ENCODE assay signal across 15 mouse cellular contexts in genomic region chr15:101192260-101192640, GRCm38 (mm10). TPM values are rescaled to one million over a fixed set of nuclear protein-coding genes. Genes with fewer than 3 reads are reported as not detected.
DNase-seq lines count a peak whose midpoint lies in the region; ATAC-seq and TF ChIP-seq lines count a peak whose summit lies in the region.
"Had no signal": no experiment of that assay in that cellular context is flagged by ENCODE, and none has a peak within 500 bp of the region (broad histone marks: within the 10 kb centered on the region; RNA-seq: fewer than 3 reads in every experiment).

No protein-coding gene starts in this region.

- 49% methylated on average over 7 of the region's 7 CpGs for WGBS in hindbrain, embryonic 13.5 days
- WGBS in hindbrain, embryonic 14.5 days = 49% methylated on average over 7 of the region's 7 CpGs
- 47% methylated on average over 7 of the region's 7 CpGs for WGBS in midbrain, embryonic 11.5 days
- WGBS in midbrain, embryonic 14.5 days = 50% methylated on average over 7 of the region's 7 CpGs
- WGBS in neural tube, embryonic 15.5 days = 63% methylated on average over 7 of the region's 7 CpGs

- TF ChIP-seq CTCF in gastrocnemius, adult 2 months (IDR thresholded peaks at IDR 0.05) = no peak

- no peaks in the 10 kb centered on the region for H3K27me3 ChIP-seq in hindbrain, embryonic 13.5 days
- H3K27me3 ChIP-seq in hindbrain, embryonic 14.5 days (ENCODE audit: control insufficient read depth, insufficient read depth, low read length) = no peaks in the 10 kb centered on the region
- H3K27me3 ChIP-seq in midbrain, embryonic 11.5 days (ENCODE audit: control insufficient read depth, insufficient read depth, low read length) = no peaks in the 10 kb centered on the region
- no peaks in the 10 kb centered on the region for H3K27me3 ChIP-seq in midbrain, embryonic 14.5 days (ENCODE audit: control insufficient read depth, insufficient read depth, low read length)
- H3K27me3 ChIP-seq in neural tube, embryonic 15.5 days (replicated peaks) = no peaks in the 10 kb centered on the region
- H3K27me3 ChIP-seq: limb, embryonic 12.5 days had no signal

- H3K4me2 ChIP-seq in hindbrain, embryonic 13.5 days = no peak overlapping the region
- H3K4me2 ChIP-seq in hindbrain, embryonic 14.5 days (replicated peaks) = no peak overlapping the region
- no peak overlapping the region for H3K4me2 ChIP-seq in midbrain, embryonic 11.5 days
- H3K4me2 ChIP-seq in midbrain, embryonic 14.5 days (ENCODE audit: low read length) = no peak overlapping the region
- no peak overlapping the region for H3K4me2 ChIP-seq in neural tube, embryonic 15.5 days
- H3K4me2 ChIP-seq: limb, embryonic 12.5 days had no signal

- H3K4me3 ChIP-seq in gastrocnemius, adult 2 months = no peak overlapping the region
- H3K4me3 ChIP-seq in hindbrain, embryonic 13.5 days = no peak overlapping the region
- H3K4me3 ChIP-seq in hindbrain, embryonic 14.5 days (replicated peaks; ENCODE audit: low read length) = no peak overlapping the region
- no peak overlapping the region for H3K4me3 ChIP-seq in midbrain, embryonic 11.5 days (ENCODE audit: low read depth, low read length)
- no peak overlapping the region for H3K4me3 ChIP-seq in midbrain, embryonic 14.5 days (replicated peaks; ENCODE audit: low read depth, low read length)
- H3K4me3 ChIP-seq in neural tube, embryonic 15.5 days (replicated peaks) = no peak overlapping the region
- H3K4me3 ChIP-seq: limb, embryonic 12.5 days had no signal

- no peak for ATAC-seq in hindbrain, embryonic 13.5 days (ENCODE audit: low FRiP score)
- no peak for ATAC-seq in hindbrain, embryonic 14.5 days (ENCODE audit: low FRiP score)
- no peak for ATAC-seq in midbrain, embryonic 11.5 days (ENCODE audit: low FRiP score)
- no peak for ATAC-seq in midbrain, embryonic 14.5 days (ENCODE audit: low FRiP score, low TSS enrichment)
- no peak for ATAC-seq in neural tube, embryonic 15.5 days (ENCODE audit: low FRiP score)
- ATAC-seq: inflammation-experienced regulatory T-cells, adult 6 months; liver, postnatal 0 days had no signal

- intact Hi-C loops in gastrocnemius, adult 2 months (cut with DNase I) = no loop called here

- H3K9me3 ChIP-seq in hindbrain, embryonic 13.5 days = no peaks in the 10 kb centered on the region
- H3K9me3 ChIP-seq in hindbrain, embryonic 14.5 days (ENCODE audit: control insufficient read depth, low read length) = no peaks in the 10 kb centered on the region
- no peaks in the 10 kb centered on the region for H3K9me3 ChIP-seq in midbrain, embryonic 11.5 days (ENCODE audit: control insufficient read depth, low read length)
- no peaks in the 10 kb centered on the region for H3K9me3 ChIP-seq in midbrain, embryonic 14.5 days (ENCODE audit: control insufficient read depth, low read length)
- no peaks in the 10 kb centered on the region for H3K9me3 ChIP-seq in neural tube, embryonic 15.5 days (replicated peaks)
- H3K9me3 ChIP-seq: limb, embryonic 12.5 days had no signal

- H3K36me3 ChIP-seq in hindbrain, embryonic 13.5 days = peaks cover 35% of the 10 kb centered on the region
- H3K36me3 ChIP-seq in hindbrain, embryonic 14.5 days (replicated peaks; ENCODE audit: control insufficient read depth, insufficient read depth) = peaks cover 36% of the 10 kb centered on the region
- peaks cover 24% of the 10 kb centered on the region for H3K36me3 ChIP-seq in midbrain, embryonic 11.5 days (ENCODE audit: control insufficient read depth, insufficient read depth, low read length)
- H3K36me3 ChIP-seq in midbrain, embryonic 14.5 days (ENCODE audit: control insufficient read depth, insufficient read depth, low read length) = peaks cover 34% of the 10 kb centered on the region
- H3K36me3 ChIP-seq in neural tube, embryonic 15.5 days = peaks cover 33% of the 10 kb centered on the region

- H3K4me1 ChIP-seq in hindbrain, embryonic 13.5 days (replicated peaks) = peaks cover 61% of the 10 kb centered on the region
- peaks cover 11% of the 10 kb centered on the region; the same call in 1 of the 2 replicates for H3K4me1 ChIP-seq in hindbrain, embryonic 14.5 days (replicated peaks; ENCODE audit: control insufficient read depth, insufficient read depth, low read length)
- peaks cover 17% of the 10 kb centered on the region for H3K4me1 ChIP-seq in midbrain, embryonic 11.5 days (ENCODE audit: control insufficient read depth, insufficient read depth, low read length)
- H3K4me1 ChIP-seq in midbrain, embryonic 14.5 days (ENCODE audit: control insufficient read depth, insufficient read depth, low read length) = peaks cover 15% of the 10 kb centered on the region; the same call in 1 of the 2 replicates
- peaks cover 48% of the 10 kb centered on the region for H3K4me1 ChIP-seq in neural tube, embryonic 15.5 days

- DNase-seq in gastrocnemius, adult 2 months = no peak
- no peak for DNase-seq in gastrocnemius, adult 8-10 months (ENCODE audit: low spot score in 2 of 2)
- DNase-seq in hindbrain, embryonic 14.5 days (ENCODE audit: low spot score) = no peak
- DNase-seq in midbrain, embryonic 11.5 days (ENCODE audit: low spot score, missing footprints) = no peak
- no peak for DNase-seq in midbrain, embryonic 14.5 days
- DNase-seq in thymus, postnatal 10 days (ENCODE audit: low spot score in 2 of 2) = no peak
- DNase-seq: B cell, adult 2 months; cerebellum, postnatal 10 days; layer of hippocampus, postnatal 36 days; liver, postnatal 0 days; right cerebral cortex, postnatal 4 days had no signal

- peak overlapping the region; percentile 77 for H3K27ac ChIP-seq in gastrocnemius, adult 2 months
- H3K27ac ChIP-seq in hindbrain, embryonic 13.5 days = peak overlapping the region; percentile 10; the same call in 1 of the 2 replicates
- no peak overlapping the region for H3K27ac ChIP-seq in hindbrain, embryonic 14.5 days
- H3K27ac ChIP-seq in midbrain, embryonic 11.5 days (ENCODE audit: low read depth, low read length) = no peak overlapping the region
- no peak overlapping the region for H3K27ac ChIP-seq in midbrain, embryonic 14.5 days (replicated peaks; ENCODE audit: low read depth, low read length)
- H3K27ac ChIP-seq in neural tube, embryonic 15.5 days (replicated peaks) = peak overlapping the region; percentile 6; the same call in 1 of the 2 replicates

- no peak overlapping the region for H3K9ac ChIP-seq in hindbrain, embryonic 13.5 days
- H3K9ac ChIP-seq in hindbrain, embryonic 14.5 days = no peak overlapping the region
- H3K9ac ChIP-seq in midbrain, embryonic 11.5 days (ENCODE audit: low read length) = 0 out of 2 replicates have a peak overlapping the region, but pooled peaks have one; percentile 1
- no peak overlapping the region for H3K9ac ChIP-seq in midbrain, embryonic 14.5 days (replicated peaks; ENCODE audit: low read length)
- no peak overlapping the region for H3K9ac ChIP-seq in neural tube, embryonic 15.5 days (replicated peaks)
- H3K9ac ChIP-seq: limb, embryonic 12.5 days; liver, postnatal 0 days had no signal

RNA-seq across cellular contexts. Expression of gene Acvr1b, which starts 18.4 kb away (rescaled TPM):
- 10 to 100 TPM; 26.9 to 30.8 TPM for total RNA-seq in gastrocnemius, adult 2 months (2021)
- total RNA-seq in gastrocnemius, adult 8-10 months (2022) = 10 to 100 TPM; 33.0 to 44.0 (median 39.4) TPM
- polyA plus RNA-seq in hindbrain, embryonic 13.5 days (2015; fragmentation: Nextera tagmentation; extraction: Ambion mirVana) = 19.6 and 20.5 TPM in 2 replicates
- polyA plus RNA-seq in hindbrain, embryonic 14.5 days (2014; fragmentation: Nextera tagmentation; extraction: Ambion mirVana) = 30.0 and 35.7 TPM in 2 replicates
- polyA plus RNA-seq in midbrain, embryonic 11.5 days (2014; fragmentation: Nextera tagmentation; extraction: Ambion mirVana) = 14.7 and 15.2 TPM in 2 replicates
- 30.4 and 39.0 TPM in 2 replicates for polyA plus RNA-seq in midbrain, embryonic 14.5 days (2014; fragmentation: Nextera tagmentation; extraction: Ambion mirVana)
- 19.3 and 23.1 TPM in 2 replicates for polyA plus RNA-seq in neural tube, embryonic 15.5 days (2015; fragmentation: Nextera tagmentation; extraction: Ambion mirVana)

RNA-seq across cellular contexts. Expression of gene Grasp, which starts 31.7 kb away (rescaled TPM):
- 1 to 10 TPM; 5.8 to 5.9 TPM for total RNA-seq in gastrocnemius, adult 2 months (2021)
- 1 to 10 TPM; 3.0 to 5.4 (median 4.4) TPM for total RNA-seq in gastrocnemius, adult 8-10 months (2022)
- polyA plus RNA-seq in hindbrain, embryonic 13.5 days (2015; fragmentation: Nextera tagmentation; extraction: Ambion mirVana) = 1.7 and 1.8 TPM in 2 replicates
- 1.6 and 2.5 TPM in 2 replicates for polyA plus RNA-seq in hindbrain, embryonic 14.5 days (2014; fragmentation: Nextera tagmentation; extraction: Ambion mirVana)
- polyA plus RNA-seq in midbrain, embryonic 11.5 days (2014; fragmentation: Nextera tagmentation; extraction: Ambion mirVana) = 3.6 and 4.5 TPM in 2 replicates
- 0.93 and 0.97 TPM in 2 replicates for polyA plus RNA-seq in midbrain, embryonic 14.5 days (2014; fragmentation: Nextera tagmentation; extraction: Ambion mirVana)
- 2.2 and 2.5 TPM in 2 replicates for polyA plus RNA-seq in neural tube, embryonic 15.5 days (2015; fragmentation: Nextera tagmentation; extraction: Ambion mirVana)

Comparison
In these comparisons a context has a peak if more than half of its experiments do, and no peak if none do; other contexts are left out.
1. H3K27ac ChIP-seq: peak in gastrocnemius, adult 2 months (single experiment), hindbrain, embryonic 13.5 days (single experiment) and neural tube, embryonic 15.5 days (single experiment); none in hindbrain, embryonic 14.5 days (single experiment), midbrain, embryonic 11.5 days (single experiment) and midbrain, embryonic 14.5 days (single experiment).